ENCODE assay signal across 13 mouse cellular contexts in the genomic region with DNA sequence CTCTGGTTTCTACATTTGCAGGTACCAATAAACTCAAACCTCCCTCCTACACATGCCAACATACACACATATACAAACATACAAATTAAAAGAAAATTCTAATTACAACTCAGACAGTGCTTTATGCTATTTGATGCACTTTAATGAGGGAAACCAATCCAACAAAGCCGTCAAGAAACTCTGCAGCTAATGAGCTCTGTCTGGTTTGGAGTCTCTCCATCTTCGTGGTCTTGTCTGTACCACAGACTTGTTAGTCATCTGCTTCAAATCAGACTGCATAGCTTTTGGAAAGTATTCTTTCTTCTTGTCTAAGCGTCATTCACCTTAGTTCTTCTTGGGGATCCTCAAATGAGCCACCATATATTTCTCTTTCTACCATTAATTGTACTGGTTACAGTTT.
"Had no signal": no experiment of that assay in that cellular context is flagged by ENCODE, and none has a peak within 500 bp of the region (broad histone marks: within the 10 kb centered on the region; RNA-seq: fewer than 3 reads in every experiment).

No protein-coding gene starts in this region.

- H3K9ac ChIP-seq: lung, embryonic 14.5 days; midbrain, embryonic 12.5 days; neural tube, embryonic 12.5 days; stomach, embryonic 15.5 days had no signal

- H3K4me2 ChIP-seq: lung, embryonic 14.5 days; midbrain, embryonic 12.5 days; neural tube, embryonic 12.5 days; stomach, embryonic 15.5 days had no signal

- DNase-seq: lung, embryonic 14.5 days; lung, postnatal 10 days; lung, postnatal 4 days; midbrain, embryonic 14.5 days; right cerebral cortex, postnatal 14 days; thymus, adult 2 months; thymus, postnatal 25 days; thymus, postnatal 4 days had no signal

- H3K9me3 ChIP-seq: midbrain, embryonic 10.5 days; midbrain, embryonic 12.5 days; neural tube, embryonic 12.5 days; stomach, embryonic 15.5 days had no signal

- H3K27me3 ChIP-seq: midbrain, embryonic 12.5 days; neural tube, embryonic 12.5 days; stomach, embryonic 15.5 days had no signal

- H3K27ac ChIP-seq: midbrain, embryonic 10.5 days; midbrain, embryonic 12.5 days; neural tube, embryonic 12.5 days; stomach, embryonic 15.5 days; stomach, postnatal 0 days had no signal

- H3K4me1 ChIP-seq: midbrain, embryonic 10.5 days; midbrain, embryonic 12.5 days; neural tube, embryonic 12.5 days; stomach, embryonic 15.5 days had no signal

- H3K36me3 ChIP-seq: midbrain, embryonic 10.5 days; midbrain, embryonic 12.5 days; neural tube, embryonic 12.5 days; stomach, embryonic 15.5 days had no signal

- H3K4me3 ChIP-seq: midbrain, embryonic 10.5 days; midbrain, embryonic 12.5 days; neural tube, embryonic 12.5 days; stomach, embryonic 15.5 days had no signal
